Mouse (Mus musculus): ENCODE measurements around the gene Rabepk. TPM values are rescaled to one million over a fixed set of nuclear protein-coding genes. Genes with fewer than 3 reads are reported as not detected.
"Not testable (repeated sequence)": the region's sequence is repeated elsewhere in the genome, so short reads cannot be mapped to it uniquely, and the experiment has no call there.

The Rabepk gene
- total RNA-seq, 2 experiments from 2014 or later = 22.3 to 32.6 TPM

DNA sequence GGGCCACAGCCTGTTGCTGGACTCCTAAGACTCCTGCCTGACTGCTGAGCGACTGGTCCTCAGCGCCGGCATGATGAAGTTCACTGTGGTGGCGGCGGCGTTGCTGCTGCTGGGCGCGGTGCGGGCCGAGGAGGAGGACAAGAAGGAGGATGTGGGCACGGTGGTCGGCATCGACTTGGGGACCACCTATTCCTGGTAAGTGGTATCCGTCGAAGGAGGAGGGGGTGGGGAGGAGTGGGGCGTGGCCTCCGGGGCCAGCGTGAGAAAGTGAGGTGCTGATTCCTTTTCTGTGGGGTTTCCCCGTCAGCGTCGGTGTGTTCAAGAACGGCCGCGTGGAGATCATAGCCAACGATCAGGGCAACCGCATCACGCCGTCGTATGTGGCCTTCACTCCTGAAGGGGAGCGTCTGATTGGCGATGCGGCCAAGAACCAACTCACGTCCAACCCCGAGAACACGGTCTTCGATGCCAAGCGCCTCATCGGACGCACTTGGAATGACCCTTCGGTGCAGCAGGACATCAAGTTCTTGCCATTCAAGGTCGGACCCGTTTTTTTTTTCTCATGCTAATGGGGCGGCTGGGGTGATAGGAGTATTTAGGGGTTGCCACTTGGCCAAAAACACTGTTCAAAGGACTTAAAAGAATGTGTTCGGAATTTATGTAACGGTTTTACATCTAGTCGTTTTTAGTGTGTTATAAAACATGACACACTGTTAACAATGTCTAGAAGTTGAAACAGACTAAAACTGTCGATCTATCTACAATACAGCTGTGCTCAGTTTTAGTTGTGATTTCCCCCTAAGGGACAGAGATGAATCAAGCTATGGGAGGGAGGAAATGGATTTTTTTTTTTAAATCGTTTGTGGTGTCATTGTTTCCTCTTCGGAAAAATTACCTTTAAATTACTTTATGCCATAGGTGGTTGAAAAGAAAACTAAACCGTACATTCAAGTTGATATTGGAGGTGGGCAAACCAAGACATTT is 27.2 kb downstream of the Rabepk start:
- DNase-seq (ENCODE audit: extremely low spot score in 1 of 2, low spot score in 2 of 2) = peak in 1 of 2 experiments; percentile 61
- intact Hi-C loops (cut with DNase I) = no loop called here

DNA sequence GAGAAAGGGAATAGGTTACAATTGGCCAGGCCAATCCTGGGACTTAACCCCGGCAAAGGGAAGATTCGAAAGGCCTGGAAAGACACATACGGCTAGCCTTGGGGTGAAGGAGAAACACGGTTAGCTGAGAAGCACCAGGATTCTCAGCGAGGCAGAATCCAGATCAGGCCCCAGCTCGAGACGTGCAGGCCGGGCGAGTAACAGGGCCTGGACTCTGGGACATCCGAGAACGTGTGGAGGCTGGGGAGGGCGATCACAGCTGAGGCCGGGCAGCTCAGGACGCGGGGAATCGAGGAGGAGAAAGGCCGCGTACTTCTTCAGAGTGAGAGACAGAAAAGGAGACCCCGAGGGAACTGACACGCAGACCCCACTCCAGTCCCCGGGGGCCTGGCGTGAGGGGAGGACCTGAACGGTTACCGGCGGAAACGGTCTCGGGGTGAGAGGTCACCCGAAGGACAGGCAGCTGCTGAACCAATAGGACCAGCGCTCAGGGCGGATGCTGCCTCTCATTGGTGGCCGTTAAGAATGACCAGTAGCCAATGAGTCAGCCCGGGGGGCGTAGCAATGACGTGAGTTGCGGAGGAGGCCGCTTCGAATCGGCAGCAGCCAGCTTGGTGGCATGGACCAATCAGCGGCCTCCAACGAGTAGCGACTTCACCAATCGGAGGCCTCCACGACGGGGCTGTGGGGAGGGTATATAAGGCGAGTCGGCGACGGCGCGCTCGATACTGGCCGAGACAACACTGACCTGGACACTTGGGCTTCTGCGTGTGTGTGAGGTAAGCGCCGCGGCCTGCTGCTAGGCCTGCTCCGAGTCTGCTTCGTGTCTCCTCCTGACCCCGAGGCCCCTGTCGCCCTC is 28.1 kb downstream of the Rabepk start, which contains the start of gene Hspa5:
TSS of gene Hspa5 (plus strand) at position 603 of the 859 bp plus-strand sequence.
- intact Hi-C loops (cut with DNase I) = no loop called here
- DNase-seq (ENCODE audit: extremely low spot score in 1 of 2, low spot score in 2 of 2) = peak; percentile 100

DNA sequence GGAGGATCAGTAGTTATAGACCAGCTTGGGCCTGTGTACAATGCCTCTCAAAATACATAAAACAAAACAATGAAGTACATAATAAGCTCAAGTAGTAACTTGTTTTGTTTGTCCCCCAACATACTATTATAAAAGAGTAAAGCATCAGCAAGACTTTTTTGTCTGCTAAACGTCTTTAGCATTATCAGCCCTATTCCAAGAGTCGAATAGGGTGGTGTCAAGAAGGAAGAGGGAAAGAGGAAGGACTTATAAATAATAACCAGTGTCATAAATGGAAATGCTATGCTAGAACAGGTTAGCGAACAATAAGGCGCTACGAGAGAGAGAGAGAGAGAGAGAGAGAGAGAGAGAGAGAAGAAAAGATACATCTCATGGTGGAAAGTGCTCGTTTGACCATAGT is 28.8 kb downstream of the Rabepk start:
- DNase-seq (ENCODE audit: extremely low spot score in 1 of 2, low spot score in 2 of 2) = no peak
- intact Hi-C loops (cut with DNase I) = no loop called here

DNA sequence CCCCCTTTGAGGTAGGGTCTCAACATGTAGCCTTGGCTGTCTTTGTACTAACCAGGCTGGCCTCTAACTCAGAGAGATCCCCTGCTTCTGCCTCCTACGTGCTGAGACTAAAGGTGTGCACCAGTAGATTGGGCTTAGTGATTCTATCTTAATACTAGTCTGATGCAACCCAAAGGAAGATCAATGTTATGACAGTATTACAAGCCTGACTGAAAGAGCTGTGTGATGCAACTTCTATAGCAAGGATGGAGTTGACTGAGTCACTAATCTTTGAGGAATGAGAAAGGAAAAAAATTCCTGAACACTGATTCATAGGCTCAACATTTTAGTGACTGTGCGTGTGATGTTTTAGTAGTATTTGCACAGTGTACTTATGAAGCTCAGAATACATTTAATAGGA is 29.7 kb downstream of the Rabepk start:
- no peak for DNase-seq (ENCODE audit: extremely low spot score in 1 of 2, low spot score in 2 of 2)
- intact Hi-C loops (cut with DNase I) = no loop called here

DNA sequence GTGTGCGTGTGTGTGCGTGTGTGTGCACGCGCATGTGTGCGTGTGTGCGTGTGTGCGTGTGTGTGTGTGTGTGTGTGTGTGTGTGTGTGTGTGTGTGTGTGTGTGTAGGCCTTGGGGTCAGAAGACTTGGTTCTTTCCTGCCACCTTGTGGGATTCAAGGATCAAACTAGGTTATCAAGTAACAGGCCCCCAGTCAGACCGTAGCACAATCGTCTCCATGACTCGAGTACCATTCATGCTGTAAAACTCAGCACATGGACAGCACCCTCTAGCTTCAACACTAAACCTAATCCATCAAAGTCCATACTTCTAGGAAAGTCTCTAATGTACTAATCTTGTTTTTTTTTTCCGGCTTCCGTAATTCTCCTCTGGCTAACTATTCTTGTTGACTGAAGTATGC is 34.9 kb downstream of the Rabepk start:
- DNase-seq (ENCODE audit: extremely low spot score in 1 of 2, low spot score in 2 of 2) = no peak
- intact Hi-C loops (cut with DNase I) = no loop called here

DNA sequence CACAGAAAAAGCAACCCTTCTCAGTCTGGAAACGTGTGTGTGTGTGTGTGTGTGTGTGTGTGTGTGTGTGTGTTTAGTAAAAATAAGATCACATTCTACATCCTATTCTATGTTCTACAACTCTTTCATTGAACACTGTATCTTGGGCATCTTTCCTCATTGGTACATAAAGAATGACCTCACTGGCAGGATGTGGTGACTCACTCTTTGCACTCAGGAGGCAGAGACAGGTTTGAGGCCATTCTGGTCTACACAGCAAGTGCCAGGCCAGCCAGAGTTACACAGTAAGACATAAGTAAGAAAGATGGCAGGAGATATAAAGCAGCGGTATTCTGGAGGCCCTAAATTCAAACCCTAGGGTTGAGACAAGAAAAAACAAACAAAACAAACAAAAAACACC is 36.8 kb downstream of the Rabepk start:
- intact Hi-C loops (cut with DNase I) = no loop called here
- no peak for DNase-seq (ENCODE audit: extremely low spot score in 1 of 2, low spot score in 2 of 2)

DNA sequence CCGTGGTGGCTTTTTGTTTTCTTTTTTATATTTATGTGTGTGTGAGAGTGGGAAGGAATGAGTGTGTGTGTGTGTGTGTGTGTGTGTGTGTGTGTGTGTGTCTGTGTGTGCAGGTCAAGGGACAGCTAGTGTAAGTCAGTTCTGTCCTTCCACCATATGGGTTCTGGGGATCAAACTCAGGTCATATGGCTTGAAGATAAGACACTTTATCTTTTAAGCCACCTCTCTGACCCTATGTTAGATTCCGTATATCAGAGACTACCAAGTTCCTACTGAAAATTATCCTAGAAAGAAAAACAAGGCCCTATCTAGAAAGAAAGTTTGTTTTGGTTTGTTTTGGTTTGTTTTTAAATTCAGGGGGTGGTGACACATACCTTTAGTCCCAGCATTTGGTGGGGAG is 37.5 kb downstream of the Rabepk start:
- no peak for DNase-seq (ENCODE audit: extremely low spot score in 1 of 2, low spot score in 2 of 2)
- intact Hi-C loops (cut with DNase I) = no loop called here

DNA sequence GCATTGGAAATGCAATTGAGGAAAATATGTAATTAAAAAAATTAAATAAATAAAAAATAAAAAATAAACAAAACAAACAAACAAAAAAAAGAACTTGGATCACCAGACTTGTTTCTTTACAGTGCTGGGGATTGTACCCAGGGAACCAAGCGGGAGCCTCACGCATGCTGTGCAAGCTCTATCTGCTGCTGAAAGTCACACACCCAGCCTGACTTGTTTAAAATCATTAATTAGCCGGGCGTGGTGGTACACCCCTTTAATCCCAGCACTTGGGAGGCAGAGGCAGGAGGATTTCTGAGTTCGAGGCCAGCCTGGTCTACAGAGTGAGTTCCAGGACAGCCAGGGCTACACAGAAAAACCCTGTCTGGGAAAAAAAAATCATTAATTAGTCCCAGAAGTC is 38.4 kb downstream of the Rabepk start:
- DNase-seq (ENCODE audit: extremely low spot score in 1 of 2, low spot score in 2 of 2); intact Hi-C loops (cut with DNase I): not testable (repeated sequence)

DNA sequence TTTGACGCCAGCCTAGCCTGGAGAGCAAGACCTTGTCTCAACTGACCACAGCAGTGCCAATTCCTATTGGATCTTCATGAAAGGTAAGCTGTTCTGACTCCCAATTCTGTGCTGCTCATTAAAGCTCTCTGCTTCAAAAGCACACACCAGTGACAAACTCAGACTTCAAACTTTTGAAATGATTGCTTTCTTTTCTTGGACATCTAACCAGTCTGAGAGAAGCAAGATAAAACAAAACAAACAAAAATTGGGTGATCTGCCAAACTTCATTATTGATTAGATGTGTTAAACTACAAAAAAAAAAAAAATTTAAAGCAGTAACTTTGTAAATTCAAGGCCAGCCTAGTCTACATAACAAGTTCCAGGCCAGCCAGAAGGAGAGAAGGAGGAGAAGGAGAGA is 42.4 kb downstream of the Rabepk start:
- DNase-seq (ENCODE audit: extremely low spot score in 1 of 2, low spot score in 2 of 2) = no peak

DNA sequence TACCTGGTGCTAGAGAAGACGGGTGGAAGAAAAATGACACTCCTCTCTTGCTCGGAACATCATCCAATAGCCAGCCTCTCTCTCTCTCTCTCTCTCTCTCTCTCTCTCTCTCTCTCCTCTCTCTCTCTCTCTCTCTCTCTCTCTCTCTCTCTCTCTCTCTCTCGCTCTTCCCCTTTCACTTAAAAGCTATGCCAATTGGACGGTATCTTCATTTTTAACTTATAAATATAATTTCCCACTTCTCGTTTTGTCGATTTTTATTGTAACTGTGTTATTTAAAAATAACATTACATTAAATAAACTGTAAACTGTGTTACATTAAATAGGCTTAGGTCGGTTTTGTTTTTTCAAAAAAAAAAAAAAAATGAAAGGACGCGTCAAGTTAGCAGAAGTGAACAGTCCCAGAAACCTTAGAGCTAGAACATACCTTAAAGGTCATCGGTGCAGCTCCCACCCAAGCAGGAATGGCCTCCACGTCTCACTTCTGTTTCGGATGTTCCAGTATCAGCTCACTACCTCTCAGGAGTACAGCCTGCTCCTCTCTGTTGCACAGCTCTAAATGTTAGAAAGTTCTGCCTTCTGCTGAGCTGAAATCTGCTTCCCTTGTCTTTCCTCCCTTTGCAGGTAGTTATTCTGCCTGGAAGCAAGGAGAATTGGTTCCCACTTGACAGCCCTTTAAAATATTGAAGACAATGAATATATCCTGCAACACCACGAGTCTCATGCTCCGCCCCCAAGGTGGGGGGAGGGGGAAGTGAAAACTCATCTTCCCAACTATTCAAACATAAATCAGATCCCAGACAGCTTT is 45.0 kb downstream of the Rabepk start, which contains the start of gene Gapvd1:
TSS of gene Gapvd1 (minus strand) at position 682 of the 808 bp plus-strand sequence.
- DNase-seq (ENCODE audit: extremely low spot score in 1 of 2, low spot score in 2 of 2) = peak in 1 of 2 experiments; percentile 38
- intact Hi-C loops (cut with DNase I) = no loop called here

More for the DNA sequence above, 42.4 kb downstream of the Rabepk start:
- intact Hi-C loops (cut with DNase I) = no loop called here

DNA sequence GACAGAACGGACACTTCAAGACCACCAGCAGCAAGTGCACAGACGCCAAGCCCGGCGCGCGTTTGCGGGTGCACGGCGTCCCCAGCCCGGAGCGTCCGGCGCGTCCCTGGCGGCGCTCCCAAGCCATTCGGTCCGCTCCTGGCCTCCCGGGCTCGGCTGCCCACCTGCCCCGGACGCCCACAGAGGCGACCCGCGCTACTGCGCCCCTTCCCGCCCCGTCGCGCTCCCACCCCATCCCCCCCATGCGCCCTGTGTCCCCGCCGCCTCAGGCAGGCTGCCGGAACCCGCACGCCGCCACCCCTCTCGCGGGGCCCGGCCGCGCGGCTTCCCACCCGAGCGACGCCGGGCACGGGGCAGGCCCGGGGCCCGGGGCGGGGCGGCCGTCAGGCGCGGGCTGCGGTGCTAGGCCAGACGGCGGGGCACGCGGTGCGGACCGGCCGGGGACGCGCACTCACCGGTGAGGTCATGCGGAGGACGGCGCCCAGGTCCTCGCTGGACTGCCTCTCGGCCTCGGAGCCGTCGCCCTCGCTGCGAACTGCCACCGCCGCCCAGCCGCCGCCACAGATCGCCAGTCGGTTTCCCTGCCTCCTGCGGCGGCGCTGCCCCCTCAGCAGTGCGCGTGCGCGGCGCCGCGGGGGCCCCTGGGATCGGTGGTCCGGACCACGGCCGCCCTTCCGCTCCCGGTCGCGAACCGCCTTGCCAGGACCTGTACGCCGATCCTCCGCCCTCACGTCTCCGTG is 45.7 kb downstream of the Rabepk start:
- intact Hi-C loops (cut with DNase I) = no loop called here

DNA sequence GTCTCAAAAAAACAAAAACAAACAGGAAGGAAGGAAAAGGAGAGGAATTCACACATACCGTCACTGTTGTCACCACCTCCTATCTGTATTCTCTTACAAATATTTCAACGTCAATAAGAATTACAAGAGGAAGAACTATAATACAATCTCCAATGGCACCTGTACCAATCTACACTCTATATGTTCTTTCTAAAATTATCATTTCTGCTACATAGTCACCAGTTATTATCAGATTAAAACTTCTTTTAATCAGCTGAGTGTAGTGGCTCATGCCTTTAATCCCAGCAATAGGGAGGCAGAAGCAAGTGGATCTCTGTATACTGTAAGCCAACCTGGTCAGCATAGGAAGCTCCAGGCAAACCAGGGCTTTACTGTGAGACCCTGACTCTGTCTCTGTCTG is 49.5 kb downstream of the Rabepk start:
- DNase-seq (ENCODE audit: extremely low spot score in 1 of 2, low spot score in 2 of 2) = no peak
- intact Hi-C loops (cut with DNase I) = no loop called here

More for the DNA sequence above, 45.7 kb downstream of the Rabepk start:
- peak; percentile 62 to 94 for DNase-seq (ENCODE audit: extremely low spot score in 1 of 2, low spot score in 2 of 2)

DNA sequence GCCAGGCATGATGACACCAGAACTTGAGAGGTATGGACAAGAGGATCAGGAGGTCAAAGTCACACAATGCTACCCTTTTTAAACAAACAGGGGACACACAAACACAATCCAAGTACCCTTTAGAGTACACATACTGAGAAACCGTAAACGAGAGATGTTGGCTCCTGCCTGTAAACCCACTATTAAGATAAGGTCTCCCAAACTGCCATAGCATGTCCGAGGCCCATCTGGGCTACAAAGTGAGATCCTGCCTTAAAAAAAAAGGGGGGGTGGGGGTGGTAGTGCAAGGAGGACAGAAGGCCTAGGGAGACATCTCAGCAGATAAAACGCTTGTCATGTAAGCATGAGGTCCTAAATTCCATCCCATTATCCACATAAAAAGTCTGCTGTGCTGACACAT is 51.2 kb downstream of the Rabepk start:
- intact Hi-C loops (cut with DNase I) = no loop called here
- no peak for DNase-seq (ENCODE audit: extremely low spot score in 1 of 2, low spot score in 2 of 2)

DNA sequence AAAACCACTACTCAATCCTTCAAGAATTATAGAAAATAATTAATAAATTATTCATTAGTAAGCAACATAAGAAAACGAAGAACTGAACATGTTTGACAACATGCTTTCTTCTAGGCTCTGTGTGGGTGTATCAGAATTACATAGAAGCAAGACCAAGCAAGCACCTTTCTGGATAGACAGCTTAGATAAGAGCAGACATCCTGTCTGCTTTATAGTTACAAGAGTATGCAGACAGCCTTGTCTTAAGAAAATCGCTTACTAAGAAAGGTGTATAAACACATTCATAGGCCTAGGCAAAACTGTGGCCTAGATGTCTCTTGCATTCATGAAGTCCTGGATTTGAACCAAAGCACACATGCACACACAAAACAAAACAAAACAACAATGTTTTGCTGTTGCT is 54.0 kb downstream of the Rabepk start:
- DNase-seq (ENCODE audit: extremely low spot score in 1 of 2, low spot score in 2 of 2) = no peak
- intact Hi-C loops (cut with DNase I) = no loop called here

DNA sequence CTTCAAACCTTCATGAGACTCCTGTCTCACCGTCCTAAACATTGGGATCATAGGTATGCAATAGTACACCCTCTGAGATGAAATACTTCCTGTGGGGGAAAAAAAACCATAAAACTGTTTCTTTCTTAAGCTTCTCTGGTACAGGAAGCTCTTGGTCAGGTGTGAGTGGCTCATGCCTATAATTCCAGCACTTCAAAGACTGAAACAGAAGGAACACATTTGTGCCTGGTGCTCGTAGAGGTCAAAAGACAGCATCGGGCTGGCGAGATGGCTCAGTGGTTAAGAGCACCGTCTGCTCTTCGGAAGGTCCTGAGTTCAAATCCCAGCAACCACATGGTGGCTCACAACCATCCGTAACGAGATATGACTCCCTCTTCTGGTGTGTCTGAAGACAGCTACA is 55.2 kb downstream of the Rabepk start:
- no peak for DNase-seq (ENCODE audit: extremely low spot score in 1 of 2, low spot score in 2 of 2)
- intact Hi-C loops (cut with DNase I) = no loop called here

DNA sequence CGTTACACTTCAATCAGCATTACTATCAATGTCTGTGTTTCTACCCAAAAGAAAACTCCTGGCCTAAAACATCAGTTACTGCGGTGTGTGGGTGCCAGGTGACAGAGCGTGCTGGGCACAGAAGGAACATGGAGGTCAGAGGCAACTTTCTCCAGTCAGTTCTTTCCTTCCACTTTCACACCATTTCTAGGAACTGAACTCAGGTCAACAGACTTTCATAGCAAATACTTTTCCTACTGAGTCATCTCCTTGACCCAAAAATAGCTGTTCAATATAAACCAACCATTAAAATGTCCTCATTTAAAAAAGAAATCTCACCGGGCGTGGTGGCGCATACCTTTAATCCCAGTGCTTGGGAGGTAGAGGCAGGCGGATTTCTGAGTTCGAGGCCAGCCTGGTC is 57.0 kb downstream of the Rabepk start:
- intact Hi-C loops (cut with DNase I) = no loop called here
- DNase-seq (ENCODE audit: extremely low spot score in 1 of 2, low spot score in 2 of 2) = no peak

DNA sequence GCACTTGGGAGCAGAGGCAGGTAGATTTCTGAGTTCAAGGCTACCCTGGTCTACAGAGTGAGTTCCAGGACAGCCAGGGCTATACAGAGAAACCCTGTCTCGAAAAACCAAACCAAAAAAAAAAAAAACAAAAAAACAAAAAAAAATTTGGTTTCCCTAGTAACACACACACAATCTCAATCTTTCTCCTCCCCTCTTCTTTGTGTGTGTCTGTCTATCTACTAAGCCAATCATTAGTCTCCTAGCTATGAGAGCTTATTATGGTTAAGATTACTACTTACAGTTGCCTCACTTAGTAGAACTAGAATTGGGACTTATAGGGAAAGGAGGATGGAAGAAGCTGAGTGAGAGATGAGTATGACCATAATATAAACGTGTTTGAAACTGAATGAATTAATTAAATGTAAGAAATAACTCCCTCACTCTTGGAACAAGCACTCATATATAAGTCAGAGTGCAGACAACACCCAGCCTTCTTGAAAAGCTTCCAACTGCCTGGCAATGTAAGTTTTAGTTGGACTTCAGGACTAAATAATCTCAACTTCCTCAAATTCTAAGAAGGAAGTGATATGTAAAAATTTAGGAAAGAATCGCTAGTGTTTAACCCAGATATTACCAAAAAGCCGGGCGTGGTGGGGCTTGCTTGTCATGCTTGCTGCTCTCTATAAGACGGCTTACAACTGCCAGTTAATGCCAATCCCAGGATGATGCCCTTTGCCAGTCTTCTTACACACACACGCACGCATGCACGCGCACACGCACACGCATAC is 58.1 kb downstream of the Rabepk start:
- intact Hi-C loops (cut with DNase I) = no loop called here
- DNase-seq (ENCODE audit: extremely low spot score in 1 of 2, low spot score in 2 of 2) = no peak

All from left cerebral cortex, postnatal 10 days (tissue).